Mouse (Mus musculus): ENCODE results near the gene Tcp11l2.

Gene Tcp11l2

DNA sequence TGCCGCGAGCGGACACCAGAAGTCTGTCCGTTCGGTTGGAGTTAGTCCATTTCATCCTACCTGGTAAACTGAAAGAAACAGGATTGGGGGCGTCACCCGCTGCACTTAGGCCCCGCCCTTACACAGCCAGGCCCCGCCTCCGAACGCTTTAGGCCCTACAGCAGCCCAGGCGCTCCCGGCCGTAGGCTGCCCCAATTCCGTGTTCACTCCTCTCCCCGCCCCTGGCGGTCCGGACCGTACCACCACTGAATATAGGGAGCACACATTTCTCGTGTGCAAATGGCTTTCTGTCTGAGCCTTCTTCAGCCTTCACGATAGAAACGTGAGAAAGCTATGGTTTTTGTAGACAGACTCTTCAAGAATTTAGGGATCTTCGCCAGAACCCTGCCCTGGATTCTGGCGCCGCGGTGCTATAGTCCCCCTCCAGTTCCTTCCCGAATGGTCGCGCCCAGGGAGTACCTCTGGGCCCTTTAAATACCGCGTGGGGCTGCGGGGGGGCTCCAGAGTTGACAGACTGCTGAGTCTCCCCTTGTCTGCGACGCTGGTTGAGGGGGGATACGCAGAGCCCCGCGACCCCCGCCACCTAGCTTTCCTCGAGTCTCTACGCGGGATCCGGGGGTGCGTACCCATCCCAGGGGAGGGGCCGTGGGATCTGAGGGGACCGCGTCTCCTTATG lies at the start of gene Tcp11l2:
Tcp11l2 (plus strand) TSS at position 232 of the 676 bp plus-strand sequence.
- peak; percentile 98 for DNase-seq

DNA sequence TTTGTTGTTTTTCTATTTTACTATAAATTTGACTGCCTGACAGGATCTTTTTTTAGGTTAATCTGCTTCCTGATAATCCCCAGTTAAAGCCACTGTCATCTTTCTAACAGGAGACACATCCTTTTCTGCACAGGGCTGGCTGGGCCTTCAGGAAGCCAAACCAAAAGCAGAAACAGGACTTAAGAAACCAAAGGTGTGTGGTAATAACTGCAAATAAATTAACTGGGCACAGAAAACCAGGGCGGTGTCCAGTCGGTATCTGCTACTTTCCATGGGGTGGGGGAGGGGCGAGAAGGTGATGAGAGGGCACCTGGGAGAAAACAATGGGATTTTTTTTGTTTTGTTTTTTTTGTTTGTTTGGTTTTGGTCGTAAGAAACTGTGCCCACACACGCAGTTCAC lies 49.4 kb upstream of the Tcp11l2 start:
- no peak for DNase-seq

DNA sequence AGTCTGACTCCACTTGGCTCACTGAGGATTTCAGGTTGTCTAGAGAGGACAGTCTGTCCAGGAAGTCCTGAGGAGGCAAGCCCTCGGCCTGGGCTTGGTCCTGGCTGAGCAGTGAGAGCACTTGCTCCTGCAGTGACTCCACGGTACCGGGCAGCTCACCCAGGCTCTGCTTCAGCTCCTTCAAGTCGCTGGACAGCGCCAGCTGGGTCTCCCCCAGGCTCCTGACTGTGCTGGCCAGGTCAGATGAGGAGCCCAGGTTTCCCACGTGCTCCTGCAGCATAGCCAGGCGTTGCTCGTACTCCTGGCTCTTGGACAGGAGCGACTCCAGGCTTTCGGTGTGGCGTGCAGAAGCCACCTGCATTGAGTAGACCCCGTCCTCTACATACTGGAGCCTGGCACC lies 48.8 kb upstream of the Tcp11l2 start:
- no peak for DNase-seq

DNA sequence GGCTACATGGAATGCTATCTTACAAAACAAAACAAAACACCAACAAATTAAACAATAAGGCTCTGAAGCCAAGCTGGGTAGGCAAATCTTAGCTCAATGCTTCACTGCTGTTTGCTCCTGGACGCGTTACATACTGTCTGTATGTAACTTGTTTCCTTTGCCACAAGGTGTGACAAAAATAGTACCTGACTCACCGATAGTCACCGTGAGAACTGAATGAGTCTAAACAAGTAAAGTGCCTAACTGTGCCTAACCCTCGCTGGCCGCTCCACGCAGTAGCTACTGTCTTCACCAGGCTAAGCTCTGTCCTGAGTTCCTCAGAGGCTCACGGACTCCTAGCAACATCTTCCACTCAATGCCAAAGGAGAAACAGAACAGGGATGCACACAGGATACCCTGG lies 46.0 kb upstream of the Tcp11l2 start:
- DNase-seq = no peak

DNA sequence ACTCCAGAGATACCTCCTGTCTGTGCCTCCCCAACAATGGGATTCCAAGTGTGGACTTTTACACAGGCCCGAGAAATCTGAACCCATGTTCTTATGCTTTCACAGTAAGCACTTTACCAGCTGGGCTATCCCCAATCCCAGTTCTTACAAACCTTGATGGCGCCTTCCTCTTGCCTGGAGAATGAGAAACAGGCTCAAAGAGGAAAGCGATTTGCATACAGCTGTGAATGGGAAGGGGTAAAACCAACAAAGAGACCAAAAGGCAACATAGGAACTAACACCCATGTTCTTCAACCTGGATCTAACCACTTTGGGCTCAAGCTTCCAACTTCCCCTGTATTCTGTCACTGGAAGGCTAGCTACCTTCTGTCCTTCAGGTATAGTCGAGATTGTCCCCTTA lies 44.9 kb upstream of the Tcp11l2 start:
- no peak for DNase-seq

DNA sequence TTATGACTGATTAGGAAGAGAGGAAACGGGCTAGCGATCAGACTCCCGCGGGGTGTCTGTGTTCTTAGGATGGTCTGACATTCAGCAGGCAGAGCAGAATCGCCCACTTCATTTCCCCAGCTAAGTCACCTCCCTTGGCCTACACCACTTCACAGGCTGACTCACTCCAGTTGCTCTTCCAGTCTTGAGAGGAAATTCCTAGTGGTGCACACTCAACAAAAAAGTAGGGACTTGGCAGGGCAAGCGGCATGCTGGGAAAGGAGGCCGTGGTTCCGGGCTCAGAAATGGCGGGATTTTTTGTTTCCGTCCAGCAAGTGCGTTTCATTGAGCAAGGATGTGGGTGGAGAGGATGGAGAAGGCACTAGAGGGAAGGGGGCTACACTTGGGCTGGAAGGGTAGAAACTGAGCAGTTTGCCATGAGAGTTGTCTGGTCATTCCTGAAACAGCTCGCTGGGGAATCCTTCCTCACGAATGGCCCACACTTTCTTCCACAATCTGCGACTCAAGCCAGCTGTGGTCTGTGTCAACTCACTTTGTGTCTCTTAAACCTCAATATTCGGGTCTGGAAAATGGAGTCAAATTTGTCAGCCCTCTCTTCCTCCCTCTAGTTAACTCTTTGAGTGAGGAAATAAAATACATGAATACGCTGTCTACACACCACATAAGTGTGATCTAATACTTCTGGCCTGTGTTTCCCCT lies 44.1 kb upstream of the Tcp11l2 start:
- DNase-seq = no peak

DNA sequence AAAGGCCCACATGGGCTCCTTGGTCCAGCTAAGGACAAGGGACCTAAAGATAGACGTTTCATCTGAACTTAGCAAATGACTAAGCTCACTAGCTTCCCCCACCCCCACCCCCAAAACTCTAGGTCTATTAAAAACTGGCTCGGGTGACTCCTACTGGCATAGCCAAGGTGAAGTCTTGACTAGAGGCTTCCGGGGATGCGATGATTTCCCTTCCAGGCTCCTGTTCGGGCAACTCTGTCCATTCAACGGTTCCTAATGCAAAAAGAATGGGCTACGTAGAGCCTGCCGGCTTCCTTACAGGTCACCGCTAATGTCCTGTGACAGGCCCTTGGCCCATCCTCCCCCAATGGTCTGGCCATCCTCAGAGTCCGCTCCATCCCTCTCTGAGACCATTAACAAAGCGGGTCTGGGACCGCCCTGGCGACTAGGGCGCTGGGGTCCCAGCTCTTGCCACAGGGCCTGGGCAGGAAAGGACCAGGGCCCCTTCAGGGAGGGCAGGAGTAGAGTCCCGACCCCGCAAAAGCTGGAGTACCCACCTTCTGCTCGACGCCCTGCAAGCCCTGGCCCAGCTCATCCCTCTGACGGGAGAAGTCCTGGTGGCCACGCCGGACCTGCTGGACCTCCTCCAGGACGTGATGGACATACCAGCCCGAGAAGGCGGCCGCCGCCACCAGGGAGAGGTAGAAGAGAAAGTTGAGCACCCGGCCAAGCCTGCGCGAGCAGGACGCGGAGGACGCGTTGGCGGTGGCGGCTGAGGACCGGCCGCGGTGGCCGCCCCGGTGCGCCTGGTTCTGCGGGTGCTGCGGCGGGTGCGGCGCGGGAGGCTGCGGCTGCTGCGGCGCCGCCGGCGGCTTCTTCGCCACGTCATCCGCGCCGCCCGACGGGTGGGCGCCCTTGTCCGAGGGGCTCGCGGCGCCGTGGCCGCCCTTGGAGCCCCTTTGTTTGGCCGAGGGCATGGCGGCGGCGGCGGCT lies 43.2 kb upstream of the Tcp11l2 start:
- peak; percentile 23 for DNase-seq

DNA sequence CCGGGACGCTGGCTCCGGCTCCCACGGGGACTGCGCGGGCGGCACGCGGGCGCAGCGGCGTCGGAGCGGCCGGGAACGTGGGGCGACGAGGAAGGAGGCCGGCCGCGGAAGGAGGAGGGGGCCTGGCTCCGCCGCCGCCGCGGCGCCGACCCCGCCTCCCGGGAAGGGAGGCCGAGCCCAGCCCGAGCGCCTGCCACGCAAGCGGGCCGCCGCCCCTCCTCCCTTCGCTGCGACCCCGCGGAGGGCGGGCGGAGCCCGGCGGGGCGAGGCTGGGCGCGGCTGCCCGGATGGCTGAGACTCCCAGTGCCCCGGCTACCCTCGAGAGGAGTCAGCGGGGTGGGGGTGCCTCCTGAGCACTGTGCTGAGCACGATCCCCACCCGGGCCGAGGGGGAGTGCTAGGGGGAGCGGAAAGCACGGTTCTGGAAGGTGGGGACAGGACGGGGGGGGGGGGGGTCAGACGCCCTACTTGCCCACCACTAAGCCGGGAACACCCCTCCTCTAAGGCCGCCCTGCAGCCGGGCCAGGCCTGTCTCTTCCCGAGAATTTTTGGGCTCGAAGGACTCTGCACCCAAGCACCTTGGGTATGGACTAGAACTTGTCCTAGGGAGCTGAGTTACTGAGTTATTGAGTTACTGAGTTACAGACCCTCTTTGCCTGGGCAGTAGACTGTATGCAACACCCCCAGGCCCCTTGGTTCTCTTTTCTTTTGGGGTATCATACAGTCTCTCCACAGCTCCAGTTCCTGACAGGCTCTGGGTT lies 42.3 kb upstream of the Tcp11l2 start, which contains the start of gene Ckap4:
Ckap4 (minus strand) TSS at position 151 of the 760 bp plus-strand sequence.
- peak; percentile 52 for DNase-seq

DNA sequence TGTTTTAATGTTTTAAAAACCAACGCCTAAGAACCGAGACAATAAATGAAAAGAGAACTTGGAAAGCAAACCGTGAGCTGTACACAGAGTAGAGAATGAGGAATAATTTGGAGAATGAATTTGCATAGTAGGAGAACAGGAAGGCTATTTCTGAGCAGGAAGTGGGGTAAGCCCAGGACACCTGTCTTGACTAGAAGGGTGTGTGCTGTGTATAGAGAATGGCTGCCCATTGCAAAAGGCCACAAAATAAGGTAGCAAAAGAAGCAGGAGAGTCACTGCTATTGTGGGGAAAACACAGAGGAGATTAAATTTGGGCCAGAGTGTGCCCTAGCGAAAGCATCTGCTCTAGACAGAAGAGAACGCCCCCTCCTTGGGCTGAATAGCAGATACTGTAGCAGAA lies 41.0 kb upstream of the Tcp11l2 start:
- no peak for DNase-seq

DNA sequence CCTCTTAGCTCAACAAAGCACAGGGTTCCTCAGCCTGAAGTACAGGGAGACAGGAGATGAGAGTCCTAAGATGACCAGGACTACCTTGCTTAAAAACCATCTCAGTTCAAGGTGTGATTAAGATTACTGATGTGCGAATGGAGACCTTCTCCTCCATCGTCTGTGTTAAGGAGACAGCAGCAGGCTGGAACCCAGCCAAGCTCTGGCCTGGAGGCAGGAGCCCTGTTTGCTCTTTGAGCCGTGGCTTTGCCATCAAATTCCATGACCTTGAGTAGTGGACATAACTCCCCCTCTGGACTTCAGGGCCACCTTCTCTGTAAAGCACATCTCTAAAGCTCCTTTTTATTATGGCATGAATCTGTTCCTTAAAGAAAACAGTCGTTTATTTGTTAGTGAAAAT lies 40.6 kb upstream of the Tcp11l2 start:
- DNase-seq = peak; percentile 24

DNA sequence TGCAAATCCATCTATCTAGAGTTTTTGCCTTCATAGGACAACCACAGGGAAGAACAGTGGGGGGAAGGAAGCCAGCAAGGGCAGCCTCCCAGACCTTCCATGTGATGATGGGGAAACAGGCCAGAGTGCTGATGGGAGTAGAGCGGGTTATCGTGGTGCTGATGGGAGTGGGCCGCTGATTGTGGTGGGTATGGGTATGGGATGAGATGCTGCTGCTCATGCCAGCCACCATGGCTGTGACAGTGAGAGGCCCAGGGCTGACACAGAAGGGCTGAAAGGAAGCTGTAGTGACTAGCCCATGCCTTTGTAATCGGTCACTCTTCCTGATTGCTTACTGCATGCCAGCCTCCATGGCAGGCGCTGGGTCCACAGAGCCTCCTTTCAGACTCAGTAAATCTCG lies 36.8 kb upstream of the Tcp11l2 start:
- no peak for DNase-seq

DNA sequence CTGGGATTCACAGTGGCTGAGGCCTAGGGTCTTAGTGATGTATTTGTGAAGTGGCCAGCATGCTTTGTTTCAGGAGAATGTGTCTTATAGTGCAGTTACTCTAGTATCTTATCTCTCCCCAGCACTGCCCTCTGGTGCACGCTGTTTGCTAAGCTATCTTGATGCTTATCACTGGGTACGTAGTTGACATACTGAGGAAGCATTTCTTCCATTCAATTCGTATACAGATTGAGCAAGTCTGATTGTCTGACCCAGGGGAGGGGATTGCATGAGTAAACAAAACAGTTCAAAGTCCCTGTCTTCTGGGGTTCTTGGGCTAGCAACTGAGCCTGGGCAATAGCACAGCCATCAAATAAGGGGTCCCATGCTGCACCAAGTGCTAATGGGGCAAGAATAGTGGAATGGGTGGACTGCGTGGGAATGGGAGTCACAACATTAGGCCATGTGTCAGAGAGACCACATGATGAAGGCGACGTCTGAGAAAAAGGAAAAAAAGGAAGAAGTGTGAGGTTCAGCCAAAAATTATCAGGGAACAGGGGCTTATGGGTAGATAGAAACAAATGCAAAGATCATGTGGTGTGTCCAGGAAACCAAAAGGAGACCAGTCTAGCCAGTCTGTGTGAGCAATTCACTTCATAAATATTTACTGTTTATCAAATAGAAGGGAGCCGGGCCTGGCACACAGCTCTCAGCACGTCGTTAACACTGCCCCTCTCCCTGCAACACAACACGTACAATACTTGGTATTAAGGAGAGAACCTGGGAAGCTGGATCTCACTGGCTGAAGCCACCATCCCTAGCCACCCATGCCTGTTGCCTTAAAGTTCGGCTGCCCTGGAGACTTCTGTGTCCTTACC lies 33.4 kb upstream of the Tcp11l2 start:
- no peak for DNase-seq

DNA sequence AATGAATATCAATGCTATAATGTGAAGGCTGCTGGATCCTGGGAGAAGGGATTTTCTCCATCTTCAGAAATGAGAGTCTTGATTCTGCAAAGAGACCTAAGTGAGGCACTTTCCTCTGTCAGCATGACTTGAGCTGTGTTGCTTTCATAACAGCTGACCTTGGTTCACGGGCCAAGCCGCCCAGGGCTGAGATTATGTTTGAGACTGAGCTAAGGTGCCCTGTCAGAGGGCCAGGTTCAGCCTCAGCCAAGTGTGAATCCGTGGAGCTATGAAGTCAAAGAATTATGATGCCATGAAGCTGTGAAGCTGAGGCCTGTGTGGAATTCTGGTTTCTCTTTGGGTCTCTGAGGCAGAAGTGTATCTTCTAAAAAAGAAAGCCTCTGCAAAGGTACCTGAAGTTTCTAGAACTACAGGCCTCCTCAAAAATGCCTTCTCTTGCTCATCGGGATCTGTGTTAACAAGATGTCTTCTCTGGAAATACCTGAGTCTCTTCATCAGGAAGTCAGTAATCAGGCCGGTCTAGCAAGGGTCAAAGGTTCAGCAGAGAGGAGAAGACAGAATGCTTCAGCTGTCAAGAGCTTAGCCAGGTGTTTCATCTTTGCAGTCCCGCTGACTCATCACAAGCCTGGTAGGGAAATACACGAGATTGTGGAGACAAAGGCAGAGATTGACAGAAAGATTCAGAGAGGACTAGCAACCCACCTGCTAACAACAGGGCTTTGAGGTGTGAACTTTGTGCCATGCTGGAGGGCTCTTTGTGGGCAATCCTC lies 31.4 kb upstream of the Tcp11l2 start:
- DNase-seq = peak; percentile 44

DNA sequence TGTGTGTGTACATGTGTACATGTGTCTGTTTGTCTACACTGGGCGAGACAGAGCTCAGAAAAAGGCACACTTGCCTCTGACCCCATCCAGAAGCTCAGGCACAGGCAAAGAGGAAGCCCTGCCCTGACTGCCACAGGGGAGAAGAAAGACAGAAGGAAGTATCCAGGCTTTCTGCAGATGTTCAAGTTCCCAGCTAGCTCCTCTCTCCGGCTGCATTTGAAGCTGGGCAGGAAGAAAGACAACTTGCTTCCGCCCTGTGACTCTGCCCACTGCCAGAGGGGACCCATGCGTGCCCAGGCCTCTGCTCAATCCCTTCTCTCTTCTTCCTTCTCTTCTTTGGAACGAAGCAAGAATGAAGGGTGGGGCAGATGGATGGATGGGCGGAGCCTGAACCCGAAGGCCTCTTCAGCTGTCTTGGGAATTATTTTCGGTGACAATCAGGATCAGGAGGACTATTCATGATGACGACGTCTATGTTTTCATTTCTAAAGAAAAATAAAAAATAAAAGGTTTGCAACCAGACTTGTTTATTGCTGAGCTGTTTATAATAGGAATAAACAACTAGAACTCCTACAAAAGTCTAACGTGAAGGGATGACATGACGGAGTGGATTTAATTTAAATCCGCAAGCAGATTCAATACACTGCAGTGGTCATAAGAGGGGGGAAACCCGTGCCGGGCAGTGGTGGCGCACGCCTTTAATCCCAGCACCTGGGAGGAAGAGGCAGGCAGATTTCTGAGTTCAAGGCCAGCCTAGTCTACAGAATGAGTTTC lies 27.1 kb upstream of the Tcp11l2 start:
- DNase-seq = no peak

DNA sequence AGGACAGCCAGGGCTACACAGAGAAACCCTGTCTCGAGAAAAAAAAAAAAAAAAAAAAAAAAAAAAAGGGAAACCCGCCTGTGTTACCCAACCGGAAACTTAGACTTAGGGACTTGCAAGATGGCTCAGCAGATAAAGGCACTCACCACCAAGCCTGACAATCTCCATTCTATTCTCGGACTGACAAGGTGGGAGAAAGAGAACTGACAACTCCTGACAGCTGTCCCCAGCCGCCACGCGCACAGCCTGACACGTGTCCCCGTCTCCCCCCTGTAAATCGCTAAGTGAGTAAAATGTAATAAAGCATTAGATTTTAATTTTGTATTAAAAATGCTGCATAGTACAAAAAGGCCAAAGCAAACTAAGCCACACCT lies 26.5 kb upstream of the Tcp11l2 start:
- no peak for DNase-seq

DNA sequence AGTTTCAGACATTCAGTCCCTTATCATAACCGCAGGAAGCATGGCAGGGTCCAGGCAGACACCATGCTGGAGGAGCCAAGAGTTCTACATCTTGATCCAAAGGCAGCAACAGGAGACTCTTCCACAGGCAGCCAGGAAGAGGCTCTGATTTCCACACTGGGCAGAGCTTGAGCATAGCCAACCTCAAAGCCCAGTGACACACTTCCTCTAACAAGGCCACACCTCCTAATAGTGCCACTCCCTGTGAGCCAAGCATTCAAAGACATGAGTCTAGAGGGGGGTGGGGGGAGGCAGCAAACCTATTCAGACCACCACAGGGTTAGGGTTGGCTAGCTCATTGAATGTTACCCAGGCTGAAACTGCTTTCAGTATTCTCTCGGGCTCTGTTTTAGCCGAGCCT lies 24.6 kb upstream of the Tcp11l2 start:
- DNase-seq = no peak

DNA sequence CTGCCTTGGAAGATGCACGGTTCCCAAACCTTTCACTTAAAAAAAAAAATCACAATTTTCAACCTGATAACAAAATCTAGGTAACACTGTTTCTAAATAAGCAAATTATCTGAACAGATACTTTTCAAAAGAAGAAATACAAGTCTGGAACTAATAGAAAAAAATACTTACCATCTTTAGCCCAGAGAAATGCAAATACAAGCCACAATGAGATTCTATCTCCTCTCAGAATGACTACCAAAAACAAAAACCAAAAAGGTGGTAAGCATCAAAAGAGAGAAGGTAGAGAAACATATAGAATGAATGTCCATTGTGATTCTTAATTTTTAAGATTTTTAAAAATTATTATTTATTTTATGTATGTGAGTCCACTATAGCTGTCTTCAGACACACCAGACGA lies 23.9 kb upstream of the Tcp11l2 start:
- no peak for DNase-seq

DNA sequence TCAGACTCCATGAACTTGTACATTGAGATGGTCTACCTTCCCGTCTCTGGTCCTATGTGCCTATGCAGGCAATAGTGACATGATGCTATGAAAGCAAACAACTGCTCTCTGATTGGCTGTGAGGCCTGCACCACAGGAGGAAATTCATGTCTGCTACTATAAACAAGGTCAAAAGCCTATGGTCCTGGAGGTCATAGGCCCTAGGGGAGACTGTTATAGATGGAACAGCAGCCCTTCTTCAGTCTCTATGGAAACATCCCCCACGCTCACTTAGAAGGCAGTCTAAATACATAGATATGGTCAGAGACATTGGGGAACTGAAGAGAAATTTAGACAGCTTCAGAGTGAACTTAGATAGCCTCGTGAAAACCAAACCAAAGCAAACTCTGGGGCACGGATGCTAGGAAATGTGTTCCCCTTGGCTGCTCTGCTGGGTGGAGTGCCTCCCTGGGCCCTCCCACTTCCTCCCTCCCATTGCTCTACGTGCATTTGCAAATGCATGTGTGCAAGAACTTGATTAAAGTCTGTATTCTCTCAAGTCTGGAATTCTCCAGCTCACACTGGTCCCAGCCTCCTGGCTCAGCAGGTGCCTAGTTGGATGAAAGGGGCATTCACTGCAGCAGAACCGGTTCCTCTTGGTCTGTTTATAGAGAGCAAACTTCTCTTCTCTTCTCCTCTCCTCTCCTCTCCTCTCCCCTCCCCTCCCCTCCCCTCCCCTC lies 22.0 kb upstream of the Tcp11l2 start:
- peak; percentile 72 for DNase-seq

DNA sequence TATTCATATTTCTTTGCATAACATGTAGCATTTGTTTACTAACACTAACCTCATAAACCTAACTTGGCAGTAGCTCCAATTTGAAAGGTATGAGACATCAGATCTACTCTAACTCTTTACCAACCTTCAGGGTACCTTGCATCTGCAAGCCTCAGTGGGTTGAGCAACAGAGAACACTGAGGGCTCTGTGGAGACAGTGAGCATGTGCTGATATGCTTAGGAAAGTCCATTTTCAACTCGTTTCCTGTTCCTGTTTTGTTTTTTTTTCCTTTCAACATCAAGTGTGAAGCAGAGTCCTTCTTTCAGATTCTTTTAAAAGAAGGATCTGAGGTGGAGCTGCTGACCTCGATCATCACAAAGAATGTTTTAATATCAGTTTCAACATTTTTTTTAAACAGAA lies 20.3 kb upstream of the Tcp11l2 start:
- DNase-seq = no peak

Data from kidney, adult 11 months (tissue).